Mouse (Mus musculus) spleen, adult 2 months (tissue): Measurements from ENCODE around the gene Ror1.

ENCODE experiments used
- CTCF ChIP-seq: fragments of 200-500 bp; IDR thresholded peaks from 2 replicates; pipeline ENCODE4 v1.5.1; 2011; ENCODE audit warnings: mild to moderate bottlenecking, inconsistent platforms; ENCODE audit not compliant: insufficient read depth, insufficient read length, insufficient replicate concordance; ENCODE audit errors: extremely low read depth
- POLR2A ChIP-seq: fragments of 200-500 bp; IDR thresholded peaks from 2 replicates; pipeline ENCODE4 v1.6.1; 2011; ENCODE audit warnings: low read depth, low read length, inconsistent platforms

- TF ChIP-seq CTCF (no peak), POLR2A (no peak)
Observed at GRCm38 (mm10) chr4:100123519-100123918, 27.9 kb downstream of the Ror1 start.
